Mouse (Mus musculus) neutrophil, adult 5-6 weeks (primary cell): Measurements from ENCODE around the gene Tmem186. TPM values are rescaled to one million over a fixed set of nuclear protein-coding genes. Genes with fewer than 3 reads are reported as not detected.

Experiments
- ATAC-seq: fragments of 151-379, 151-347 bp; 2 replicates; pipeline ENCODE4 v1.8.0; 2017; ENCODE audit warnings: mild to moderate bottlenecking, moderate TSS enrichment; ENCODE audit not compliant: insufficient number of reproducible peaks, poor library complexity, low FRiP score, severe bottlenecking; ENCODE audit errors: extremely low read depth
- total RNA-seq: library from RNA; stranded (forward); fragments of 200-1000 nt; gene quantifications from 2 replicates; pipeline ENCODE4 v1.2.3, GENCODE M21; 2017

Gene Tmem186
- total RNA-seq, 1 experiment from 2014 or later = 11.6 TPM

DNA sequence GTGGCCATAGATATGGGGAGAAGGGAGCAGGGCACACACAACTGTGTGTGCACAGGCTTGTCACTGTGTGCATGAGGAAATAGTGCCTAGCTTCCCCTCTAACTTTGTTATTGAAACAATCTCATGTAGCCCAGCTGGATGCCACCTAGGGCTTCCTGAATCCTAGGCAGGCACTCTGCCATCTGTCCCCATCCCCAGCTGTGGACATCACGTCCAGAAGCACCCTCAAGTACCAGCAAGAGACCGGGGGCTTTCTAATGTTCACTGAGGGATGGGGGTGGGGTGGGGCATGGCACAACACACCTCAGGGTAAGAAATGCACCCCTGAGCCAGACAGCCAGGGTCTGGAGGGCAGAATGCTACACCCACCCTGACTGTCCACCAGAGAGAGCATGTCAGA, 30.9 kb upstream of the Tmem186 start:
- no peak for ATAC-seq

DNA sequence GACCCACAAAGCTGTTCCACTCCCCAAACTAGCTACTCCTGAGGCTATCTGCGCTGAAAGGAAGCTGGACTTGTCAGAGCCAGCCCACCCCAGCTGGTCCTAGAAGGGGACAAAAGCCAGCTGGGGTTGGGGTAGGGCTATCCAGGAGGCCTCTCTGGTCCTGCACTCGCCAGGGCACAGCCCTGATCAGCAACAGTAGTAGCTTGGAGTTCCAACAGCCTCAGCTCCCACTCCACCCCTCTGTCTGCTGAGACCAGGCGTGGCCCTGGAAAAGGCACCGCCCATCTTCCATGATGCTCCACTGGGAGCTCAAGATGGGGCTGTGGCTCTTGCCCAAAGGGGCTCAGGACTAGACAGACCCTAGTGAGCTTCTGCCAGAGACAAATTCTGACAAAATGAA, 30.3 kb upstream of the Tmem186 start:
- no peak for ATAC-seq

DNA sequence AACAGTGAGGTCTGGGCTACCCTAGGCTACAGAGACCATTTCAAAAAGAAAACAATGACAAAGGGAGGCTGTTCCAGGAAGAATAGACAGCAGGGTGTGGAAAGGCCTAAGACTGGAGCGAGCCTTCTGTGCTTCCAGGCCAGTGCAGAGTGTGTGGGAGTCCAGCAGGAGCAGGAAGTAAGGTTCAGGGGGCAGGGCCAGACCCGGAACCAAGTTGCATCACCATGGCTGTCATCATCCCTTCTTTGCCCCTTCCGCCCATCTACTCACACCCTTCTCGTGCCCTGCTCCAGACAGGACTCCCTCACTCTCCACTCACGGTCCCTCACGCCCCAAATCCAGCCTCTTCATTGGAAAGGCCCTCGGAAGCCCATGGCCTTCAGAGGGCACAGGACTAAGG, 29.7 kb upstream of the Tmem186 start:
- peak; percentile 45 for ATAC-seq

DNA sequence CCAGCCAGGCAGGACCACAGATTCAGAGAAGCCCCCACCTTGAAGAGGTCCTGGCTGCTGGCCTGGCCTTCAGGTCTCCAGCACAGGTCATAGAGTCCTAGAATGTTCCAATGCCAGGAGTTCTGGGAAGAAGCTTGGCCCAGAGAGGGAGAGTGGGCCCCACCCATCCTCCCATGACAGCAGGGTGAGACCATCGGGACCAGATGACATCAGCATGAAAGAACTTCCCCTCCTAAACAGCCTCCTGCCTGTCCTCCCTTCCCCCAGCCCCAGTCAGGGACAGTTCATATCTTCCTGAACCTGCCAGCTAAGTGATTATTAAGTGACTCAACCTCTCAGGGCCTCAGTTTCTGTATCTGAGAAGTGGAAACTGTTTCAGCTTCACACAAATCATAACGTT, 28.9 kb upstream of the Tmem186 start:
- peak; percentile 25; the same call in 1 of the 2 replicates for ATAC-seq

DNA sequence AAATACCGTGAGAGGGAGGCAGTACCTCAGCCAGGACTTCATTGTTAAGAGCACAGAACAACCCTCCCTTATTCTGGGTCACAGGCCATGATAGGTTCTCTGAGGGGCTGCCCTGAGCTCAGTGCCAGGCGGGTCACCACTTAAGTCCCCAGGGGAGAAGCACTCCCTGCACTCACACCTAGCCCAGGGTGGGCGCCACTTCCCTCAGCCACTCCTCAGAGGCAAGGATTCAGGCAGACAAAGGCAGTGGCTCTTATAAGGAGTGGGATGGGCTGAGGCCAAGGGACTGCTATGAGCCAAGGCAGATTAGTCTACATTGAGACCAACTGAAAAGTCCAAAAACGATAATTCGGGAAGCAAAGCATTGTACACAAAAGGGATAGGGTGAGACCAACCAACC, 27.9 kb upstream of the Tmem186 start:
- ATAC-seq = no peak

DNA sequence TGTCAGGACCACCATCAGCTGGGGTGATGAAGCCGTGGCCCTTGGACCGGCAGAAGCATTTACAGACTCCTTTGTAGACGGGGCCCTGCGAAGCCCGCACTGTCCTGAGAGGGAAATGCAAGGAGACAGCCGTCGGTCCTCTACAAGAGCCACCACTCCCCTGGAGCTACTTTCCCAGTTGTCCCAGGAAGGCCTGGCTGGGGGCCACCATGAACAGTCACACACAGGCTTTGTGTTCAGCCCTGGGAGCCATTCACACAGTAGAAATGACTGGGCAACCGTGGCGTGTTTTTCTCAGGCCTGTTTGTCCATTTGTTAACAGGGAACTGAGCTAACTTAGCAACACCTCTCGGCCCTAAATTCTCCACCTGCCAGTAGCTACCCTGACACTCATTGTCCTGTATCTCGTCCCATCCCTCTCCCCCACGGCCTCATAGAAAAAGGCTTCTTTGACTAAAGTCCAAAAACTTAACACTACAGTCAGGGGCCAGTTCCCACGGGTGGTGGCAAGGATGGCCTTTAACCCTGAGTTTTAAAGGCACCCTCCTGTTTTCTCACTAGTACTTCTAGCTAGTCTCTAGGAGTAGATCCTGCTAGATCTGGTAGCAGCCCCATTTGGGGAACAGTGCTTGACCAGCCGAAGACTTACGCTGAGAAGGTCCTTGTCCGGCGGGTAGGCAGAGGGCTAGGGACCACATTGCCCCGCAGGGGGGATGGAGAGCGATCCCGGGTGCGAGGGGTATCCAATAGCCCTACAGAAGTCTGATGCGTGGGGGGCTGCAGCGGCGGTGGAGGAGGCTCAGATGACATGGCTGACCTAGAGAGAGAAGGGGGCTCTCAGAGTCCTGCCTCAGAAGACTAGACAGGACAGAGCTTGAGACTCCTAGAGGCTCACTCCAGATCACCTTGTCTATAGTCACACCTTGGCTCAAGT, 26.4 kb upstream of the Tmem186 start:
- no peak for ATAC-seq

DNA sequence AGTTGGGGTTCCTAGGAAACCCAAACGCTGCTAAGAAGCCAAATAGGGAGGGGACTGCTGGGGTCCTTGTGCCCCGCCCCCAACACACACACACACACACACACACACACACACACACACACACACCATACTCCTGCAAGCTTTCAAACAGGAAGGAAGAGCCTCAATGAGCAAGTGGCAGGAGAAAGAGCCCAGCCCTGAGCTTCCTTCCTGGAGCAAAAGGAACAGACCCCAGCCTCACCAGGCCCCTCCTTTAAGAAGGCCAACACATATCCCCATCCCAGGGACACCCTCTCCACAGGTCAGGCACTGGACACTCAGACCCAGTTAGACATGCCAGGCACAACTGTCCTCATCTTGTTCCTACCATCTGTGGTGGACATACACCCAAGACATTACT, 25.5 kb upstream of the Tmem186 start:
- no peak for ATAC-seq

DNA sequence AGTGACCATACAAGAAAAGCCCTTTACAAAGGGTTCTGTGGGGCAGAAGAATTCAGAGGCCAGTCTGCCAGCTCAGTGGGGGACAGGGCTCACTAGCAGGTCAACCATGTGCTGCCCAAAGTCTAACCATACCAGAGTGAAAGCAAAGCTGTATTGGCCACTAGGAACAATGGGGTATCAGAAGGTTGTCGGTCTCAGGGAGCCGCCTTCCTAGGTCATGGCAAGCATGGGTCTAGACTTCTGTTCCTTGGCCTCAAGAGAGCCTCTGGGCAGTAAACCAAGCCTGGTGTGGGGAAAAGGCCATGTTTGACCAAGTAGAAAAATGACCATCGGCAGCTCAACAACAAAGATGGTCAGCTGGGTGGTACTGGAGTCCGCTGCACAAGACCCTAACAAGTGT, 21.3 kb upstream of the Tmem186 start:
- no peak for ATAC-seq

DNA sequence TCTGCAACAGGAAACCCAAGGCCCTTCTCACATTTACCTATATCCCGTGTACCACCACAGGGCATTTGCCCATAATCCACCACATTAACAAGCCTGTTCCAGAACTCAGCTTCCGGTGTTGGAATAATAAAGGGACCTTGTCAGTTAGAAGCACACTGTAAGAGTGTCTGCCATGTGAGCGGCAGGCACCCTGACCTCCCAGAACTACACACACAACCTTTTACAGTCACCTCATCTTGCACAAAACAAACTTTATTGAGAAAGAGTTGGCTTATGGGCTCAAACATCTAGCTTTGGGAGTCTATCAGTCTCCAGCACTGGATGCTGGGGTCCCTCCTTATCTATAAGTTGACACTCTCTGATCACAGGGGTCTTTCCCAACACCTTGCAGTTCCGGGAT, 20.8 kb upstream of the Tmem186 start:
- no peak for ATAC-seq

DNA sequence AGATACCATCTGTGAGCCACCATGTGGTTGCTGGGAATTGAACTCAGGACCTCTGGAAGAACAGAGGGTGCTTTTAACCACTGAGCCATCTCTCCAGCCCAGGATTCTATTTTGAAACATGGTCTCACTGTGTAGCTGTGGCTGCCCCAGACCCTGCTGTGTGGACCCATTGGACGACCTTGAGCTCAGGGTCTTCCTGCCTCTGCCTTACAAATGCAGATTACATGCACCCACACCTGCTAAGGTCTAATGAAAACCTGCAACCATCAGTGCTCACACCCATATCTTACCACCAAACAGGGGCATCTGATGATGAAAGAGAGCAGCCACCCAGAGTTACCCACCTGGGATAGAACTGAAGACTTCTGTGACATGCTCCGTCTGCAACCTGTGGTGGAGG, 18.7 kb upstream of the Tmem186 start:
- no peak for ATAC-seq

DNA sequence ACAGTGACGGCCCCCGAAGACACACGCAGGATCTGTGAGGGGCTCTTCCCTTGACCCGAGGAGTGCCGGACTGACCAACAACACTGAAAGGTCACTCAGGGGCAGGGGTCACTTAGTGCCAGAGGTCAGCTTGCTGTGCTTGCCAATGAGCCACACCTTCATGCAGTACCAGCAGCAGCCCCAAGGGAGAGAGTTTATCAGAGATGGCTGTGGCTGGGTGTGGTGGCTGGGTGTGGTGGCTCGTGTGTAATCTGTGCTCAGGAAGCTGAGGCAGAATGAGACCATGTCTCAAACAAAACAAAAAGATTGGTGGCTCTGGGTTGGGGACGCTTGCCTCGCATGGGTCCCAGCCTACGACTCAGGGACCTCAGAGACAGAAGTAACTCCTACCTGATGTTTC, 18.1 kb upstream of the Tmem186 start:
- no peak for ATAC-seq

DNA sequence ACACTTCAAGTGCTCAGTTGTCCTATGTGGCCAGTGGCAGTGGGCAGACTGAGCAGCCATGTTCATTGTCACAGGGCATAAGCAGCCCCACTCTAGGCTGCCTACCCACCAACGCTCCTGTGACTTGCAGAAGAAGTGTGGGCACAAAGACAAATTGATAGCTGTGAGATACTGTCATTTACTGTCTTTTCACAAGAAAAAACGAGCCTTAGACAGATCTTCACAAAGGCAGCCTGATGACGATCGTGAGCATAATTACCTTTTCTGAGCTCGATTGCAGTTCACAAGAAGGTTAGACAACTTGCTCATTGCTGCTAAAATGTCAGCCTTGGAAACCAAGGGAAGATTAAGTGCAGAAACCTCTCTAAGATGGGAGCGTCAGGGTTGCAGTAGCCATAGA, 17.6 kb upstream of the Tmem186 start:
- ATAC-seq = no peak

DNA sequence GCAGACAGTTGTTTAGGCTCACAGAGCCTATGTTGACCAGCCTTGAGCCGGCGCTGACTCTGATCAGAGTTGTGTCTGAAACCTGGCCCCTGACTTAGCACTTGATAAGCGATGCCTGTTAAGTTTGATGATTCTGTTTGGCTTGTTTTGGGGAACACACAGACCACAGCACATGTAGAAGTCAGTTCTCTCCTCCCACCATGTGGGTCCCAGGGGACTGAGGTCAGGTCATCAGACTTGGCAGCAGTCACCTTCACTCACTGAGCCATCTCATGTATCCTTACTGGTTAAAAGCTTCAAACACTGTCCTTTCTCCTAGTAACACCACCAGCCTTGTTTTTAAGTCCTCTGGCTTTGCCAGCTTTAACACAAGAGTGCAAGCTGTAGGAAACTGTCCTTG, 12.5 kb upstream of the Tmem186 start:
- no peak for ATAC-seq

DNA sequence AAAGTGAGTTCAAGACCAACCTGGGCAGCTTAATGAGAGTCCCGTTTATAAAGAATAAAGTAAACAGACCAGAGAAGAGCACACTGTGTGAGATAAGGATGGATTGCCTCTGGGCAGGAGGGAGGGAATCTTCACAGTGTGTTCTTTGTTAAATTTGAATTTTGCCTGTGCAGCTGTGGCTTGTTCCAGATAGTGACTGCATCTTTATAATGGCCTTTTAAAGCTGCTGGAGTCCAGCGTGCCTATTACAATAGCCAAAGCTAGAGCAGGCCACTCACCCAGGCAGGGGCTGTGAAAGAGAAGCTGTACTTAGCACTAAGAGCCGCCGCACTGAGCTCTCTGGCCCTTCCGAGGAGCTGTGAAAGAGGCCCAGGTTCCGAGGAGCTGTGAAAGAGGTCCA, 8.0 kb upstream of the Tmem186 start:
- ATAC-seq = no peak

DNA sequence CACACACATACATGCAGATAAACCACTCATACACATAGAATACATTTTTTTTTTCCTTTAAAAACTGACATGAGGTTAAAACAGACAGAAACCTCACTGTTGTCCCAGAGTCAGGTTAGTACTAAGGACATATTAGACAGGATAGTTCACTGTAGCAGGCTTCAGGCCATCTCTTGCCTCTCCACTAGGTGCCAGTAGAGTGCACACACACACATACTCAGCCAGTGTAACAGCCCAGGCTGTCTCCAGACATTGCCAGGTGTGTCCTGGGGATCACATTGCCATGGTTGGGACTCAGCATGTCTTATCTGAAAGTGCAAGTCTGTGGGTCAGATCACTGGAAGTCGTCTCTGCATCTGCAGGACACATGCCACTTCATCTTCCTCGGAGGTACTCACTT, 6.3 kb upstream of the Tmem186 start:
- ATAC-seq = peak; percentile 93

DNA sequence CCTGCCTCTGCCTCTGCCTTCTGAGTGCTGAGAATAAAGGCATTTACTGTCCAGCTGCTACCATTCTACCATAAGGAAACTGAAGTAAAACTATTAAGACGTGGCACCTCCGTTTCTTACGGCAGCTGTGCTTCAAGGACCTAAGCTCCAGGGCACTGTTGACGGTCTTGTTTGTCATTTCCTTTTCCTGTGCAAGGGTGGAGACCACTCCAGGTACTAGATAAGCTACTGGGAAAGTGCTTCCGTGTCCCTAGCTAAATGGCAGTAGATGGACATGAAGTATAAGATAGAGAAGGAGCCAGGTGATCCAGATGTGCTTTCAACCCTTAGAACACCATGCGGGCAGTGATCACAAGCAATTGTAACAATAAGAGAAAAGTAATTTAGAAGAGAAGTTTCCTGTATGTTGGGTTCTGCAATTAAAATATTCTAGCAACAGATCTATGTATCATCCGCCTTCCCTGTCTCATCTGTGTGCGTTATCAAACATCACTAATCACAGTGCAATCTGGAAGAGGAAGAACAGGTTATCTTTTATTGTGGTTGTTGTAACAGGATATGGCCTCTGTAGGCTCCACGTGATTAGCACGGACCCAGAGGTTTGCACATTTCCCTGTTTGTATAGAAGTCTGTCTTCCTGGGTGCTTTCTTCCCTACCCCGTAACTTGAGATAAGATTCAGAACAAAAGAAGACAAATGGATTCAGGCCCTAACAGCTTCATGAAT, 2.1 kb upstream of the Tmem186 start:
- ATAC-seq = no peak

DNA sequence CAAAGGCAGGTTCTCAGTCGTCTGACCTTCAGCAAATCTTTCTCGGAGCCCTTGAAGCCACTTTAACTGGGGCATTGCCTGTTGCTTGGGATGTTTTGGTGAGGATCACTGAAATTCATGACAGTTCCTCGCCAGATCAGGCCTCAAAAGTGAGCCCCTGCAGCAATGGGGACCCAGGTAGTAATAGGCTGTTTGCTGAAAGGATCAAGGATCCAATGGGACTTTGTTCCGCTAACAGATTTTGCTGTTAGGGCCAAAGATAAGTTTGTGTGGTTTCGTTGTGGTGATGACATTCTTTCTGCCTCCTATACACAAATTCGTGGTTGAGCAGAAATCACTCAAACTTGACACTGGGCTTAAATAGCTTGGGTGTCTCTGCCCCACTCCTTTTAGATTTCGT, 619 bp upstream of the Tmem186 start:
- ATAC-seq = no peak

DNA sequence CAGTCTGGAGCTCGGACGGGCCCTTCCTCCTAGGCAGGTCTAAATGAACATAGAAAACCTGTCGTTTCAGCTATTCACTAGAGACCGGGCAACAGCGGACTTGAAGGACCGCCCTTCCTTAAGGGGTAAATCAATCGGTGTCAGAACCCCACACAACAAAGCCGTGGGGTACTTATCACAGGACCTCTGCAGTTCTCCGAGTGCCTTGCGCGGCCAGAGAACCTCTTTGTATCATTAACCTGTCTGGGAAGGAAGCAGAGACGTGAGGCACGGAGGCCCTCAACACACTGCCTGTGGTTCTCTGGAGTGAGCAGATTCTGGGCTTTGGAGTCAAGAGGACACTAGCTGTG, 670 bp downstream of the Tmem186 start:
- ATAC-seq = 0 out of 2 replicates have a peak, but pooled peaks have one; percentile 14

DNA sequence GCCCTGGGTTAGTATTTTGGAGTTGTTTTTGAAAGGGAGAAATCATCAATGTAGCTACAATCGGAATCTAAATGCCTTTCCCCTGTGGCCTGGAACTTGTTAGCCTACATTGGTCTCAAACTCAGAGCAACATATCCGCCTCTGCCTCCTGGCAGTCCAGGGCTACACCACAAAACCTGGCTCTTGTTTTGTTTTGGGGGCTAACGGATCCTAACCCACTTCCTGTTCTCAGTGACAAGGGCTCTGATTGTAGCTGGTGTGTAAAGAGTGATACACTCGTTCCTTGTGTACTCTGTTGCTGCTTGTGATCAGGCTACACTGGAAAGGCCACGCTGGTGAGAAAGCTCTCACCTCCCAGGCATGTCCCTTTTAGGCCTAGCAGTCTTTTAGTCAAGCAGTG, 6.1 kb downstream of the Tmem186 start:
- no peak for ATAC-seq

DNA sequence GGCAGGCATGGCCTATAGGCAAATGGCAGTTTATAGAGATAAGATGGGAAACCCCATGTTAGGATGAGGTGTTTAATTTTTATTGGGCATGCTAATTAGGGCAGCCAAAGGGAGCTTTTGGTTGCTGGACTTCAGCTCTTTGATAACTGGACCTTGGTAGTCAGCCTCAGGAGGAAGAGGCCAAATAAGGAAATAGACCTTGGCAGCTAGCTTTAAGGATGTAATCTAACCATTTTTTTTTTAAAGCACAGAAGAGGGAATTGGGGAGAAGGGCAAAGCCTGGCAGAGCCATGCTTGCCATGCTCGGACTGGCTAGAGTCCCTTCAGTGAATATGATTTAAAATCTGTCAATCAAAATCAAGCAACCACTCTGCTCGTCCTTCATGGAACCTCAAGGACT, 7.1 kb downstream of the Tmem186 start:
- ATAC-seq = no peak
